Mouse (Mus musculus): ENCODE measurements at regions not wholly inside any gene's neighbourhood (a gene's known extent, or its start where the extent isn't known, plus 50 kb on each side); places are given as distances from the start of the nearest gene placed in this dataset.

DNA sequence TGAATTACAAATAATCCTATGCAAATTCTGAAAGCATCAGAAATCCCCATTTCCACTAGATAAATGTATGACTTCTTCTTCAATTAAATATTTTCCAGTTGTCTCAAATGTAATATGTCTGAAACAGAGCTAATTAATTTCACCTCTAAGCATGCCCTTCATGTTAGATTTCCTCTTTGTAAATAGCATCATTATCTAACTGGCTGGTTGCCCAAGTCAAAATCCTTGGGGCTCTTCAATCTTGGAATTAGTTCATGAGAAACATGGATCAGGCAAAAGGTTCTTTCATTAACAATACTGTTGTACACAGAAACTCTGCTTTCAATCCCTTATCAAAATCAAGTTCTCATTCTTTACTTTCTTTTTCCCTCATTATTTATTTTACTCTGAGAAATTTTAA is 4382.9 kb upstream of the Gm7489 start:
- no peak overlapping the region for H3K4me3 ChIP-seq (replicated peaks; ENCODE audit: insufficient read depth, low read depth, low read length)
- no peak overlapping the region for H3K27ac ChIP-seq (ENCODE audit: insufficient read depth, low read length)
- no peaks in the 10 kb centered on the region for H3K27me3 ChIP-seq (ENCODE audit: control insufficient read depth, insufficient read depth, low read length)
- no peak for TF ChIP-seq CTCF (IDR thresholded peaks at IDR 0.05; ENCODE audit: borderline replicate concordance, insufficient read depth, low read depth, low read length)
- no peak for TF ChIP-seq POLR2A (IDR thresholded peaks at IDR 0.05; ENCODE audit: borderline replicate concordance, insufficient read depth, low read length)
- peak in 1 of 2 experiments; percentile 19 for DNase-seq
- H3K4me1 ChIP-seq (ENCODE audit: control insufficient read depth, insufficient read depth, low read length): no peaks in the 10 kb centered on the region

Data from cerebellum, adult 2 months (tissue).